Mouse (Mus musculus) CH12.LX (cell line): ENCODE results near the gene Ern1. TPM values are rescaled to one million over a fixed set of nuclear protein-coding genes. Genes with fewer than 3 reads are reported as not detected.
A peak's percentile ranks its signal among the peaks of the same experiment; 100 is the strongest.

Experiments used
- DNase-seq: peaks from one replicate; pipeline ENCODE4 v3.0.0-alpha.2; 2013; ENCODE audit errors: extremely low read depth
- H3K27ac ChIP-seq: 2 replicates; pipeline ENCODE4 v1.5.1; 2012; ENCODE audit warnings: low read depth, mild to moderate bottlenecking, control low read depth, moderate library complexity; ENCODE audit not compliant: insufficient read depth
- H3K27me3 ChIP-seq: replicated peaks from 2 replicates; pipeline ENCODE3; 2012; ENCODE audit warnings: inconsistent platforms
- H3K36me3 ChIP-seq, 2 experiments: replicated peaks in 1 of 2; 2 replicates each; pipeline versions ENCODE3 to v1.6.1; 2012; ENCODE audit warnings: inconsistent platforms in 1 of 2, low read length in 1 of 2, mild to moderate bottlenecking in 1 of 2, mixed read lengths in 1 of 2, moderate library complexity in 1 of 2; ENCODE audit not compliant: control insufficient read depth in 1 of 2, insufficient read depth in 1 of 2
- H3K4me1 ChIP-seq, 2 experiments: 2 replicates each; pipeline ENCODE4 v1.6.1; 2012; ENCODE audit warnings: inconsistent platforms in 1 of 2, moderate library complexity in 1 of 2; ENCODE audit not compliant: insufficient read depth in 2 of 2, control insufficient read depth in 1 of 2
- H3K4me2 ChIP-seq: 2 replicates; pipeline ENCODE4 v1.6.1; 2012; ENCODE audit warnings: low read depth, mild to moderate bottlenecking, control low read depth; ENCODE audit not compliant: poor library complexity, insufficient read depth, severe bottlenecking
- H3K4me3 ChIP-seq, 3 experiments: fragments of 150-350 bp in 1 of 3; sonication (generic) in 1 of 3; replicated peaks in 1 of 3; 2 replicates each; pipeline versions ENCODE3 to v1.5.1; 2011 to 2012; ENCODE audit warnings: low read depth in 2 of 3, low read length in 2 of 3, mild to moderate bottlenecking in 2 of 3, moderate library complexity in 2 of 3, control low read depth in 1 of 3, improper control_type of control experiment in 1 of 3, inconsistent platforms in 1 of 3, mixed read lengths in 1 of 3; ENCODE audit not compliant: poor library complexity in 1 of 3
- H3K79me2 ChIP-seq: replicated peaks from 2 replicates; pipeline ENCODE4 v1.6.1; 2012; ENCODE audit warnings: mild to moderate bottlenecking, moderate library complexity; ENCODE audit not compliant: control insufficient read depth, poor library complexity, insufficient read depth, severe bottlenecking; ENCODE audit errors: extremely low read depth
- H3K9ac ChIP-seq: 2 replicates; pipeline ENCODE4 v1.6.1; 2012; ENCODE audit warnings: low read depth, mild to moderate bottlenecking, control low read depth, moderate library complexity; ENCODE audit not compliant: insufficient read depth
- H3K9me3 ChIP-seq: replicated peaks from 2 replicates; pipeline ENCODE3; 2012; ENCODE audit warnings: low read length, inconsistent platforms, mixed read lengths
- CHD1 ChIP-seq: IDR thresholded peaks from 2 replicates; pipeline ENCODE4 v1.6.1; 2012; ENCODE audit warnings: low read depth, low read length, improper control_type of control experiment, inconsistent platforms
- CTCF ChIP-seq, 2 experiments: IDR thresholded peaks in 1 of 2; conservative IDR thresholded peaks in 1 of 2; 2 replicates each; pipeline ENCODE4 v1.5.1; 2011 to 2012; ENCODE audit warnings: low read depth in 2 of 2, low read length in 2 of 2, improper control_type of control experiment in 1 of 2, inconsistent platforms in 1 of 2, mild to moderate bottlenecking in 1 of 2, moderate library complexity in 1 of 2
- IRF4 ChIP-seq: IDR thresholded peaks from 2 replicates; pipeline ENCODE4 v1.6.1; 2014; ENCODE audit warnings: low read depth, mild to moderate bottlenecking, inconsistent platforms, low read length, improper control_type of control experiment
- MAZ ChIP-seq: IDR thresholded peaks from 2 replicates; pipeline ENCODE4 v1.6.1; 2012; ENCODE audit warnings: low read depth, mild to moderate bottlenecking, inconsistent platforms, low read length, improper control_type of control experiment, moderate library complexity
- MEF2A ChIP-seq: IDR thresholded peaks from 2 replicates; pipeline ENCODE4 v1.6.1; 2014; ENCODE audit warnings: low read depth, mild to moderate bottlenecking, inconsistent platforms, low read length, improper control_type of control experiment, borderline replicate concordance
- NELFE ChIP-seq: IDR thresholded peaks from 2 replicates; pipeline ENCODE4 v1.6.1; 2011; ENCODE audit warnings: low read depth, low read length, improper control_type of control experiment
- PAX5 ChIP-seq: IDR thresholded peaks from 2 replicates; pipeline ENCODE4 v1.6.1; 2012; ENCODE audit warnings: low read length, inconsistent platforms, mixed read lengths
- POLR2AphosphoS2 ChIP-seq: IDR thresholded peaks from 2 replicates; pipeline ENCODE4 v1.6.1; 2011; ENCODE audit warnings: low read depth, low read length, improper control_type of control experiment
- RAD21 ChIP-seq: IDR thresholded peaks from 2 replicates; pipeline ENCODE4 v1.6.1; 2011; ENCODE audit warnings: low read depth, mild to moderate bottlenecking, low read length, improper control_type of control experiment, moderate library complexity
- RCOR1 ChIP-seq: conservative IDR thresholded peaks from 2 replicates; pipeline ENCODE4 v1.6.1; 2012; ENCODE audit warnings: low read depth, mild to moderate bottlenecking, inconsistent platforms, low read length, improper control_type of control experiment
- SMC3 ChIP-seq: IDR thresholded peaks from 2 replicates; pipeline ENCODE4 v1.6.1; 2011; ENCODE audit warnings: low read depth, low read length, improper control_type of control experiment
- USF1 ChIP-seq: IDR thresholded peaks from 2 replicates; pipeline ENCODE4 v1.6.1; 2014; ENCODE audit warnings: low read depth, mild to moderate bottlenecking, inconsistent platforms, low read length, improper control_type of control experiment
- USF2 ChIP-seq: conservative IDR thresholded peaks from 2 replicates; pipeline ENCODE4 v1.6.1; 2011; ENCODE audit warnings: low read depth, low read length, improper control_type of control experiment
- ZC3H11A ChIP-seq: IDR thresholded peaks from 2 replicates; pipeline ENCODE4 v1.6.1; 2012; ENCODE audit warnings: low read depth, mild to moderate bottlenecking, inconsistent platforms, low read length, improper control_type of control experiment
- ZNF384 ChIP-seq: IDR thresholded peaks from 2 replicates; pipeline ENCODE4 v1.6.1; 2012; ENCODE audit warnings: low read depth, low read length, improper control_type of control experiment, inconsistent platforms
- dilution Hi-C: fragments of 300-500 bp; cut with MboI; formaldehyde crosslinking; loops from 2 replicates; pipeline ENCODE4 v1.14.3; 2020; ENCODE audit warnings: low sequenced_read_pairs; ENCODE audit not compliant: extremely low pct_unique_long_range_greater_than_20kb, extremely low pct_ligation_motif_present
- in situ Hi-C: fragments of 300-500 bp; cut with MboI; formaldehyde crosslinking; loops from 3 replicates; pipeline ENCODE4 v1.14.3; 2019; ENCODE audit warnings: low sequenced_read_pairs, low pct_ligation_motif_present, low pct_unique_long_range_greater_than_20kb, mixed read lengths
- polyA plus RNA-seq: library from polyadenylated mRNA; unstranded; fragments of >175 nt; gene quantifications from 2 replicates; pipeline ENCODE4 v1.2.1, GENCODE M21; 2012; ENCODE audit warnings: low read depth; ENCODE audit not compliant: insufficient read length
- total RNA-seq, 2 experiments: library from RNA; depleted of rRNA; stranded (reverse); fragments of 300-350 nt in 1 of 2; fragments of >200 nt in 1 of 2; gene quantifications; 2 replicates each; pipeline ENCODE4 v1.2.3; 2012 to 2014

Gene Ern1
- total and polyA plus RNA-seq, 3 experiments: 3.0 to 21.7 (median 7.7) TPM

DNA sequence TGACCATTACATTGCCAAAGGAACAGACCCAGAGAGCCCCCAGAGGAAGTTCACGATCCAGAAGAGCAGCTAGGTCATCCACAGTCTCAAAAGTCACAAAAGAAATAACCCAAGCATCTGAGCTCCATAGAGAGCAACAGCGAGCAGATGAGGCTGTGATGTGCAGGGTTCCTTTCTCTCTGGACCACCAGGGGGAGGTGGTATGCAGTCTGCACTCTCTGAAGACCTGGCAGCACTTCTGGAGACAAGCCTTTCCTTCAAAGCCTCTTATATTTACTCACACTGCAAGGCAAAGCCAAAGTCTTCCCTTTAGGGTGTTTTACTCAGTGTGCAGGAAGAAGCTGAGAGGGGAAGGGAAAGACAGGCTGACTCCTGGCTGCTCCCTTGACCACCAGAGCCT lies 25.5 kb upstream of the Ern1 start:
- DNase-seq: peak; percentile 64
- Histone ChIP-seq H3K4me3 (no peak overlapping the region), H3K27ac (no peak overlapping the region), H3K4me2 (no peak overlapping the region), H3K9ac (no peak overlapping the region), H3K36me3 (peaks cover 5 to 19% of the 10 kb centered on the region in 2 experiments), H3K79me2 (no peaks in the 10 kb centered on the region), H3K9me3 (no peaks in the 10 kb centered on the region), H3K4me1 (peaks cover 0 to 9% of the 10 kb centered on the region in 2 experiments; a peak in 1 of 4 replicates), H3K27me3 (no peaks in the 10 kb centered on the region)
- TF ChIP-seq ZNF384 (no peak), RCOR1 (no peak), MAZ (no peak), USF1 (no peak), ZC3H11A (peak; percentile 44; the same call in 1 of the 2 replicates), USF2 (no peak), NELFE (no peak), PAX5 (no peak), CHD1 (no peak), IRF4 (no peak), SMC3 (peak; percentile 96), RAD21 (peak; percentile 77), CTCF (conservative IDR thresholded peaks at IDR 0.05 in 1 of 2, IDR thresholded peaks at IDR 0.05 in 1 of 2; ENCODE audit: low read depth in 2 of 2, low read length in 2 of 2) (peak; percentile 38 to 90; a peak in 3 of 4 replicates)
- in situ Hi-C loops (no loop called here), dilution Hi-C loops (no loop called here)

DNA sequence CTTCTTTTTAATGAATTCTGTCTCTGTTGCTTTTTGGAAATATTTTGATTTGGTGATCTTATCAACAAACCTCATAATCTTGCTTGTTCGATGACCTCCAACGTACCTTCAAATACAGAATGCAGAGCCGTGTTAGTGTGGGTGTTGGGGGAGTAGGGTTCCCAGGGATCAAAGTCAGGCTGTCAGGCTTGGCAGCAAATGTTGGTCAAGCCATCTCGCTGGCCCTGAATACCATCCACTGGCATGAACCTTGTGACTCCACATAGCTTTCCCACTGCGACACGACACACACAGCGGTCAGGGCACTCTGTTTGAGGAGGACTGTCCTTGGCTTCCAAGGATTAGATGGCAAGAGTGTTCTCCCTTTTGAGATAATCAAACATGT lies 24.3 kb upstream of the Ern1 start:
- in situ Hi-C loops: no loop called here
- Histone ChIP-seq H3K36me3 (peaks cover 5 to 22% of the 10 kb centered on the region in 2 experiments), H3K79me2 (no peaks in the 10 kb centered on the region), H3K27ac (no peak overlapping the region), H3K4me1 (peaks cover 5 to 9% of the 10 kb centered on the region in 2 experiments; a peak in 3 of 4 replicates), H3K4me2 (no peak overlapping the region), H3K9me3 (no peaks in the 10 kb centered on the region), H3K4me3 (no peak overlapping the region), H3K27me3 (no peaks in the 10 kb centered on the region), H3K9ac (no peak overlapping the region)
- TF ChIP-seq ZNF384 (no peak), MEF2A (no peak), USF2 (no peak), POLR2AphosphoS2 (no peak)
- DNase-seq: no peak
- dilution Hi-C loops: no loop called here
